Mouse (Mus musculus) cortical plate, adult 2 months (tissue): ENCODE data around the gene Ptma.

Source experiments
- CTCF ChIP-seq: fragments of 200-500 bp; IDR thresholded peaks from 2 replicates; pipeline ENCODE4 v1.5.1; 2011; ENCODE audit warnings: mild to moderate bottlenecking, control low read depth, low read length; ENCODE audit not compliant: insufficient read depth; ENCODE audit errors: extremely low read depth
- POLR2A ChIP-seq: fragments of 200-500 bp; IDR thresholded peaks from 2 replicates; pipeline ENCODE4 v1.6.1; 2011; ENCODE audit warnings: mild to moderate bottlenecking, low read length, control low read depth; ENCODE audit not compliant: insufficient read depth; ENCODE audit errors: extremely low read depth

- TF ChIP-seq CTCF (no peak), POLR2A (no peak)
These were observed 35.8 kb upstream of the Ptma start for GRCm38 (mm10) chr1:86490697-86491096.
